Mouse (Mus musculus) lung, embryonic 15.5 days (tissue): Measurements from ENCODE around the gene Gm21981. TPM values are rescaled to one million over a fixed set of nuclear protein-coding genes. Genes with fewer than 3 reads are reported as not detected.

Experiments used
- ATAC-seq: fragments of 200-750 bp; cut with Nextera tagmentation; 2 replicates; pipeline ENCODE4 v1.8.0; 2017; ENCODE audit warnings: moderate number of reproducible peaks, borderline replicate concordance; ENCODE audit not compliant: low FRiP score, low TSS enrichment; ENCODE audit errors: extremely low read depth
- H3K27ac ChIP-seq: fragments of 300-500 bp; sonication (generic); 2 replicates; pipeline ENCODE4 v1.5.1; 2015; ENCODE audit warnings: moderate library complexity, mild to moderate bottlenecking, inconsistent platforms
- H3K27me3 ChIP-seq: fragments of 300-500 bp; sonication (generic); 2 replicates; pipeline ENCODE4 v1.6.1; 2015; ENCODE audit warnings: inconsistent platforms
- H3K36me3 ChIP-seq: fragments of 300-500 bp; sonication (generic); 2 replicates; pipeline ENCODE4 v1.6.1; 2015; ENCODE audit warnings: inconsistent platforms
- H3K4me1 ChIP-seq: fragments of 300-500 bp; sonication (generic); 2 replicates; pipeline ENCODE4 v1.6.1; 2015; ENCODE audit warnings: inconsistent platforms
- H3K4me2 ChIP-seq: fragments of 300-500 bp; sonication (generic); 2 replicates; pipeline ENCODE4 v1.6.1; 2015; ENCODE audit warnings: inconsistent platforms, mild to moderate bottlenecking, moderate library complexity
- H3K4me3 ChIP-seq: fragments of 300-500 bp; sonication (generic); 2 replicates; pipeline ENCODE4 v1.5.1; 2015; ENCODE audit warnings: mild to moderate bottlenecking, inconsistent platforms
- H3K9ac ChIP-seq: fragments of 300-500 bp; sonication (generic); 2 replicates; pipeline ENCODE4 v1.6.1; 2015; ENCODE audit warnings: inconsistent platforms
- H3K9me3 ChIP-seq: fragments of 300-500 bp; sonication (generic); 2 replicates; pipeline ENCODE4 v1.6.1; 2016; ENCODE audit warnings: inconsistent platforms
- WGBS: fragments of 180-500 bp; shearing (Covaris S2); methylation state at CpG from one replicate; pipeline ENCODE4 v1.1.7; 2015; 5-methylcytosine and 5-hydroxymethylcytosine counted together
- polyA plus RNA-seq: library from polyadenylated mRNA; unstranded; fragments of >200 nt; fragmentation: Nextera tagmentation; extraction: Ambion mirVana; gene quantifications from 2 replicates; pipeline ENCODE4 v1.2.1, GENCODE M21; 2015

Gene Gm21981
- polyA plus RNA-seq, 1 experiment from 2014 or later, result 0.45 TPM

DNA sequence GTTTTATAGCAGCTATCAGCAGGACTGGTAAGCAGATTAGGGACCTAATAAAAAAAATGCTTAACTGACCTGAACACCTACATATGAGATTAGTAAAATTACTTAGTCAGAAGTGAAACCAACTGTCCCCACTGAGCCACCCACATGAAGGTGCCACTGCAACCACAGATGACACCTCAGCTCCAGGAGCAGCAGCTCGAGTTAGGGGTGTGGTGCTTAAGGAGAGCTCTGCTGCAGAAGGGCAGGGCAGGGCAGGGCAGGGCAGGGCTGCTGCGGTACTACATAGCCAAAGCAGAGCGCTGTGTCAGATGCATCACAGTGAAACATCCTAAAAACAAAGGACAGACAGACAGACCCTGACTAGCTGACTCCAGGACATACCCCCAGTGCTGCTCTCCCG is 11.4 kb downstream of the Gm21981 start:
- no peak for ATAC-seq
- Histone ChIP-seq H3K36me3 (peaks cover 57% of the 10 kb centered on the region), H3K4me2 (no peak overlapping the region), H3K27me3 (no peaks in the 10 kb centered on the region), H3K4me1 (peaks cover 6% of the 10 kb centered on the region), H3K4me3 (no peak overlapping the region), H3K9ac (no peak overlapping the region), H3K27ac (no peak overlapping the region), H3K9me3 (no peaks in the 10 kb centered on the region)
- 71% methylated on average over 4 of the region's 4 CpGs for WGBS

DNA sequence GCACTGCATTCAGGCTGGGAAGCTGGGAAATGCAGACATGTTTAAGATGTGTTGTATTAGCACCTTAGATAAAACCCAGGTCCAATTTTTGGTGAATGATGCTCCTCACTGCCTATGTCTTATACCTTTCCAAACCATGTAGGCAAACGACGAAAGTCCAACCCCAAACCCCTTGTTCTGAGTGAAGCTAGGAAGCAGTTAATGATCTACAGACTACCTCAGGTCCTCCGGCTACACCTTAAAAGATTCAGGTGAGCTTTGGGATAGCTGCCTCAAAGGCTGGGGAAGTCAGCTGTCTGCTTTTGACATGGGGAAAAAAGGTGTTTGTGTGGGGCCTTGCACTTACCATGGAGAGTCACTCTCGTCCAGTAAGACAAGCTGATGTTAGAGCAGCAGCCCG is 15.6 kb downstream of the Gm21981 start:
- Histone ChIP-seq H3K4me1 (no peaks in the 10 kb centered on the region), H3K4me3 (no peak overlapping the region), H3K4me2 (no peak overlapping the region), H3K9me3 (no peaks in the 10 kb centered on the region), H3K27me3 (no peaks in the 10 kb centered on the region), H3K27ac (0 out of 2 replicates have a peak overlapping the region, but pooled peaks have one; percentile 15), H3K9ac (no peak overlapping the region), H3K36me3 (peaks cover 41% of the 10 kb centered on the region)
- ATAC-seq, result no peak
- 67% methylated on average over 5 of the region's 5 CpGs for WGBS

DNA sequence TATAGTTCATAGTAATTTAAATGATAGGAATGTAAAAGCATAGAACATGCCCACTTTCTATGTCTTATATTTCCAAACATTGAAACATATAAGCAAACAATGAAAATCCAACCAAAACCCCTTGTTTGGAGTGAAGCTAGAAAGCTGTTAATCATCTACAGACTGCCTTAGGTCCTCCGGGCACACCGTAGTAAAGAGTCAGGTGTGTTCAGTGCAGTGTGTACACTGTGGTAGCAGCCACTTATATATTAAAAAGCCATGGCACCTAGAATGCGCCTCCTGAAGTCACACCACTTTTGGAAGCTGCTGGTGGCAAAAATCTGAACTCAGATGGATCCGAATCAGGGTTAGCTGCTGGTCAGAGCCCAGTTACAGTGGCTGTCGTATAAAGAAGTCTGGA is 16.0 kb downstream of the Gm21981 start:
- Histone ChIP-seq H3K9ac (no peak overlapping the region), H3K27me3 (no peaks in the 10 kb centered on the region), H3K4me3 (no peak overlapping the region), H3K36me3 (peaks cover 36% of the 10 kb centered on the region), H3K4me2 (no peak overlapping the region), H3K9me3 (no peaks in the 10 kb centered on the region), H3K4me1 (no peaks in the 10 kb centered on the region), H3K27ac (0 out of 2 replicates have a peak overlapping the region, but pooled peaks have one; percentile 15)
- 77% methylated on average over 5 of the region's 5 CpGs for WGBS
- no peak for ATAC-seq

DNA sequence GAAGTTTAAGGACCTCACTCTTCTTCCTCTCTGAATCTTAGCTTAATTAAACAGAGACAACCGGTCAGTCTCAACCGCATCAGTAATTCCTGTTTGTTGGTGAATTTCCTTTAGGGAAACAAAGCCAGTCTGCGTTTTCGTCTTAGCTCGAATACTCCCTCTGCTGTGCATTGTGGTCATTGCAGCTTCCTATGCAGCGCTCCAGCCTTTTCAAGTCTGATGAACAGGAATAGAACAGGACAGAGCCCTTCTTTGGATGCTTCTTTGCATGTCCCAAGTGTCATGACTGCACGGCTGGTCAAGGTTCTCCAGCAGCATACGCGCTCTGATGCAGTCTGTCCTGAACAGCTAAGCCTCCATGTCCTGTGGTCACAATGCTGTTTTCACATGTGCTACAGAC is 17.7 kb downstream of the Gm21981 start:
- H3K4me3 ChIP-seq, result no peak overlapping the region
- peaks cover 5% of the 10 kb centered on the region for H3K27me3 ChIP-seq
- ATAC-seq, result no peak
- no peaks in the 10 kb centered on the region for H3K9me3 ChIP-seq
- WGBS, result 16% methylated on average over 9 of the region's 9 CpGs
- no peak overlapping the region for H3K27ac ChIP-seq
- no peak overlapping the region for H3K9ac ChIP-seq
- peaks cover 12% of the 10 kb centered on the region for H3K4me1 ChIP-seq
- peaks cover 26% of the 10 kb centered on the region for H3K36me3 ChIP-seq
- no peak overlapping the region for H3K4me2 ChIP-seq

DNA sequence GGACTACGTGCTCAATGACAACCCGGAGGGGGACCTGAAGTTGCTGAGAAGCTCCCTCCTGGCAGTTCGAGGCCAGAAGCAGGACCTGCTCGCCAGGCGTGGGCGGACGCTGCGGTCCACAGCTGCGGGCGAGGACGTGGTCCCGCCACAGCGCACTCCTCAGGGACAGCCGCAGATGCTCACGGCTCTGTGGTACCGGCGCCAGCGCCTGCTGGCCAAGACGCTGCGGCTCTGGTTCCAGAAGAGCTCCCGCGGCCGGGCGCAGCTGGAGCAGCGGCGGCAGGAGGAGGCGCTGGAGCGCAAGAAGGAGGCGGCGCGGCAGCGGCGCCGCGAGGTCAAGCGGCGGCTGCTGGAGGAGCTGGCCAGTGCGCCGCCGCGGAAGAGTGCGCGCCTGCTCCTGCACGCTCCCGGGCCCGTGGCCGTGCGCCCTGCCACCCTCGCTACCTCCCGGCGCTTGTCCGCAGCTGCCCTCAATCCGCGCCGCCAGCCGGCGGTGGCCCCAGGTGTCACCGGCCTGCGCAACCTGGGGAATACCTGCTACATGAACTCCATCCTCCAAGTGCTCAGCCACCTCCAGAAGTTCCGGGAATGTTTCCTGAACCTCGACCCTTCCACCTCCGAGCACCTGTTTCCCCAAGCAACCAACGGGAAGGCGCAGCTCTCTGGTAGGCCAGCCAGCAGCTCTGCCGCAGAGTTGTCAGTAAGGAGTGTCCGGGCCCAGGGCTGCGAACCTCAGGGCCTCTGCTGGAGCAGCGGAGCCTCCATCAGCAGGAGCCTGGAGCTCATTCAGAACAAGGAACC is 21.7 kb downstream of the Gm21981 start:
- 0 out of 2 replicates have a peak, but pooled peaks cover 3% of the 10 kb centered on the region for H3K36me3 ChIP-seq
- no peaks in the 10 kb centered on the region for H3K9me3 ChIP-seq
- peak; percentile 87 for ATAC-seq
- peak overlapping the region; percentile 45 for H3K4me3 ChIP-seq
- peak overlapping the region; percentile 91 for H3K4me2 ChIP-seq
- peaks cover 15% of the 10 kb centered on the region for H3K4me1 ChIP-seq
- no peak overlapping the region for H3K27ac ChIP-seq
- peaks cover 9% of the 10 kb centered on the region for H3K27me3 ChIP-seq
- 3% methylated on average over 68 of the region's 68 CpGs for WGBS
- H3K9ac ChIP-seq, result peak overlapping the region; percentile 46

DNA sequence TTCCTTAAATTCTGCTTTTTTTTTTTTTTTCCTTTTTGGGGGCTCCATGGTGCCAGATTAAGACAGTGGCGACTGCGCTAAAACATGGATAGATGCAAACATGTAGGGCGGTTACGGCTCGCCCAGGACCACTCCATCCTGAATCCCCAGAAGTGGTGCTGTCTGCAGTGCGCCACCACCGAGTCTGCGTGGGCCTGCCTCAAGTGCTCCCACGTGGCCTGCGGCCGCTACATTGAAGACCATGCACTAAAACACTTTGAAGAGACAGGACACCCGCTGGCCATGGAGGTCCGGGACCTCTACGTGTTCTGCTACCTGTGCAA is 22.3 kb downstream of the Gm21981 start:
- H3K4me1 ChIP-seq, result peaks cover 15% of the 10 kb centered on the region
- no peaks in the 10 kb centered on the region for H3K9me3 ChIP-seq
- no peak overlapping the region for H3K27ac ChIP-seq
- H3K27me3 ChIP-seq, result peaks cover 9% of the 10 kb centered on the region
- H3K36me3 ChIP-seq, result 0 out of 2 replicates have a peak, but pooled peaks cover 3% of the 10 kb centered on the region
- peak overlapping the region; percentile 45 for H3K4me3 ChIP-seq
- 0 out of 2 replicates have a peak overlapping the region, but pooled peaks have one; percentile 38 for H3K9ac ChIP-seq
- ATAC-seq, result peak; percentile 50
- 9% methylated on average over 14 of the region's 14 CpGs for WGBS
- H3K4me2 ChIP-seq, result peak overlapping the region; percentile 91

DNA sequence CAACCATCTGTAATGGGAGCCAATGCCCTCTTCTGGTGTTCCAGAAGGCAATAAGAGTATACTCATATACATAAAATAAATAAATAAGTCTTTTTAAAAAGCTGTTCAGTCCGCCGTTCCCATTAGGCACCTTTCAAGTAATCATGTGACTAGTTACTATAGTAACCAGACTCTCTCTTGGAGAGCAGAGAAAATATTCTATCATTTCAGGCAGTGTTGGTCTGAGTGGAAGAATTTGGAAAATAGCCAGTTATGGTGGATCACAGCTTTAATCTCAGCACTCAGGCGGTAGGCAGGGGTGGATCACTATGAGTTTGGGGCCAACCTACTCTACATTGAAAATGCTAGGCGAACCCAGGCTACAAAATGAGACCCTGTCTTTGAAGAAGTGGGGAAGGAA is 25.1 kb downstream of the Gm21981 start:
- Histone ChIP-seq H3K9ac (no peak overlapping the region), H3K9me3 (no peaks in the 10 kb centered on the region), H3K27ac (no peak overlapping the region), H3K27me3 (peaks cover 9% of the 10 kb centered on the region), H3K4me3 (no peak overlapping the region), H3K36me3 (no peaks in the 10 kb centered on the region), H3K4me2 (no peak overlapping the region), H3K4me1 (peaks cover 15% of the 10 kb centered on the region)
- 40% methylated on average over 4 of the region's 4 CpGs for WGBS
- ATAC-seq, result no peak

DNA sequence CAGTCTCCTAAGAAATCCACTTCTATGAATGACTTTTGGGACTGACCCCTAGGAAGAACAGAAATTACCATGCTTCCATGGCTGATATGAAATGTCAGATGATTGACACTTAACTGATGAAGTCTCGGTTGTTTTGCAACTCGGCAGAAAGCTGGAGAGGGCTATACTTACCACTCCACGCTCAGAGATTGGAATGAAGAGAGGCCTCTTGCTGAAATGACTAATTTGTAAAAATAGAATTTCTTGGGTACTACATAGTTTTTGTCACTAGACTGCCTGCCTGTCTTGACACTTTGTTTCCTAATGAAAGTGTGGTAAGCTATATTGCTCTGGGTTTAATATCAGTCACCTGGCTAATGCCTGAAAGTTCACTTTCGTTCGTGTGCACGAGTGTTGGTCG is 29.8 kb downstream of the Gm21981 start:
- Histone ChIP-seq H3K9me3 (no peaks in the 10 kb centered on the region), H3K27me3 (no peaks in the 10 kb centered on the region), H3K36me3 (no peaks in the 10 kb centered on the region), H3K4me2 (no peak overlapping the region), H3K4me1 (0 out of 2 replicates have a peak, but pooled peaks cover 3% of the 10 kb centered on the region), H3K9ac (no peak overlapping the region), H3K4me3 (no peak overlapping the region), H3K27ac (no peak overlapping the region)
- WGBS, result 77% methylated on average over 7 of the region's 7 CpGs
- no peak for ATAC-seq

DNA sequence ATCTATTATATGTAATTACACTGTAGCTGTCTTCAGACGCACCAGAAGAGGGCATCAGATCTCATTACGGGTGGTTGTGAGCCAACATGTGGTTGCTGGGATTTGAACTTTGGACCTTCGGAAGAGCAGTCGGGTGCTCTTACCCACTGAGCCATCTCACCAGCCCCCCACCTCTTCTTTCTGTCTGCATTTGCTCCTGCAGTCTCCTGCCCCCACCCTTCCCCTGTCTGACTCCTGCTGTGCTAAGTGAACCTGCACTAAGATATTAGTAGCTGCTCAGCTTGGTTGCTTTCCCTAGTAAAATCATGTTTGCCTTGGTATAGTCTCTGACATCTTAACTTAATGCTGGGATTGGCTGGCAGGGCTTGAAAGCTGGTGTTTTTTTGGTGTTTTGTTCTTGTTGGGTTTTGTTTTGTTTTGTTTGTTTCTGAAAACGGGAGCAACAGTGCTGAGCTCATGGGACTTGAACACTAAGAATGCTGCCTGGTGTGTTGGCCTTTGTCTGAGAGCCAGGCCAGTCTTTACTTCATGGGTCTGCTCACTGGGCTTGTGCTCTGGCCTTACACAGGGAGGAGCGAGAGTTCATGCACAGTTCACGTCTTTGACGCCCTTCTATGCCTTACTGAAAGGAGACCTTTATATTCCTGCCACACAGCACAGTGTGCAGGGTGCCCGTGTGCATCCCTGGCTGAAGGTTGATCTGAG is 31.1 kb downstream of the Gm21981 start:
- ATAC-seq, result no peak
- Histone ChIP-seq H3K27ac (no peak overlapping the region), H3K9me3 (no peaks in the 10 kb centered on the region), H3K9ac (no peak overlapping the region), H3K4me3 (no peak overlapping the region), H3K36me3 (no peaks in the 10 kb centered on the region), H3K4me1 (no peaks in the 10 kb centered on the region), H3K27me3 (no peaks in the 10 kb centered on the region), H3K4me2 (no peak overlapping the region)
- WGBS, result 62% methylated on average over 9 of the region's 9 CpGs

DNA sequence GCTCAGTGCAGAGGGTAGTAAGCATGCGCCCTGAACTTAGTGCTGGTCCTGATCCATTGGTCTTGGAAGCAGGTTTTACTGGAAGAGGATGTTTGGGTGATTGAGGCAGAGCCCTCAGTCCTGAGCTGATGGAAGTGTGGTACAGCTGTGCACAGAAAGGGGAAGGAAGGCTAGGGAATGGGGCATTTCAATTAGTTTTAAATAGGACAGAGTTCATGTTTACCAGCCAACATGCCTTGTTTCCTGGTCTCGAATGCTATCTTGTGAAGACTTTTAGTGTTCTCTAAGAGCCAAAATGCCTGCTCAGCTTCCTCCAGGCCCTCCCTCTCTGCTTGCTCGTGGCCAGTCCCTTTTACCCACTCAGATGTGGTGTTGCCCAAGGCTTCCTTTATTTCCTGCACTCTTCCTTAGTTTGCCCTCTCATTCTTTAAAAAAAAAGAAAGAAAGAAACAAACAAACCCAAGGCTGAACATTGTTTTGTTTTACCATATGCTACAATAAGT is 35.5 kb downstream of the Gm21981 start:
- Histone ChIP-seq H3K27me3 (no peaks in the 10 kb centered on the region), H3K27ac (no peak overlapping the region), H3K9me3 (no peaks in the 10 kb centered on the region), H3K4me1 (no peaks in the 10 kb centered on the region), H3K4me3 (no peak overlapping the region), H3K36me3 (no peaks in the 10 kb centered on the region), H3K9ac (no peak overlapping the region), H3K4me2 (no peak overlapping the region)
- WGBS, result 74% methylated on average over 3 of the region's 3 CpGs
- ATAC-seq, result no peak

DNA sequence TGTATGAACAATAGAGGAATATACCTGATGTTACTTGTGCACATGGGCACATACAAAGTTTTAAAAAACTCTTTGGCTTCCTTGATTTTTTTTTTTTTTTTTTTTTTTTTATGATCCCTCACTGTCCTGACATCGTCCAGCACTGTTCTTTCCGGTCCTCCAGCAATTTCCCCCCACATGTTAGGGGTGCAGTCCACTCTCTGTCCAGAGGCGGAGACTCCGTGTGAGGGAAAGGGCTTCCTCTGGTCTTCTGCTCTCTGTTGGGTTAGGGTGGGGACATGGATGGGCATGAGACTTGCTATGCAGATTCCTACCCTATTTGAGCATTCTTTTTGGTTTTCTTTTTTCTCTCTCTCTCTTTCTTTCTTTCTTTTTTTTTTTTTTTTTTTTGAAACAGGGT is 36.4 kb downstream of the Gm21981 start:
- WGBS, result 82% methylated on average over 4 of the region's 4 CpGs
- H3K9ac ChIP-seq, result no peak overlapping the region

DNA sequence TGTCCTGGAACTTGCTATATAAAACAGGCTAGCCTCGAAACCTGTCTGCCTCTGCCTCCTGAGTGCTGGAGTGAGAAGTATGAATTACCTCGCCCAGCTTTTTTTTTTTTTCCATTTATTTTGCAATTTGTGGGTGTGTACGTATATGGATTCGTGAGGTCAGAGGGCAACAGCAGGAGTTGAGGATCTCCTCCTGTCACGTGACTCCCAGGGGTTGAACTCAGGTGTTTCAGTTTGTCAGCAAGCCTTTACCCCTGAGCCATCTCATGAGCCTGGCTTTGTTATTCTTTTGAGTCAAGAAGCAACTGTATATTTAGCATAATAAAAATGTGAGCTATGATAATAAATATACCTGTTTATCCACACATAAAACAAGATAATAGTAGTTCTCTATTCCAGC is 38.6 kb downstream of the Gm21981 start:
- H3K9me3 ChIP-seq, result no peaks in the 10 kb centered on the region
- no peak overlapping the region for H3K4me3 ChIP-seq
- H3K27me3 ChIP-seq, result no peaks in the 10 kb centered on the region
- no peak overlapping the region for H3K9ac ChIP-seq
- 71% methylated on average over 5 of the region's 5 CpGs for WGBS
- no peaks in the 10 kb centered on the region for H3K36me3 ChIP-seq
- no peaks in the 10 kb centered on the region for H3K4me1 ChIP-seq
- no peak for ATAC-seq
- H3K27ac ChIP-seq, result no peak overlapping the region
- H3K4me2 ChIP-seq, result no peak overlapping the region

More for the DNA sequence above, 36.4 kb downstream of the Gm21981 start:
- no peak for ATAC-seq
- no peaks in the 10 kb centered on the region for H3K27me3 ChIP-seq
- no peaks in the 10 kb centered on the region for H3K9me3 ChIP-seq
- H3K36me3 ChIP-seq, result no peaks in the 10 kb centered on the region
- no peak overlapping the region for H3K27ac ChIP-seq
- H3K4me2 ChIP-seq, result no peak overlapping the region
- H3K4me1 ChIP-seq, result no peaks in the 10 kb centered on the region
- no peak overlapping the region for H3K4me3 ChIP-seq
